Mouse (Mus musculus) spleen, adult 18-20 months (tissue): ENCODE measurements around the gene Nhs.

Experiments
- DNase-seq, 2 experiments: peaks; one replicate each; pipeline ENCODE4 v3.0.0; 2022; ENCODE audit warnings: mixed read lengths in 2 of 2

The Nhs gene

DNA sequence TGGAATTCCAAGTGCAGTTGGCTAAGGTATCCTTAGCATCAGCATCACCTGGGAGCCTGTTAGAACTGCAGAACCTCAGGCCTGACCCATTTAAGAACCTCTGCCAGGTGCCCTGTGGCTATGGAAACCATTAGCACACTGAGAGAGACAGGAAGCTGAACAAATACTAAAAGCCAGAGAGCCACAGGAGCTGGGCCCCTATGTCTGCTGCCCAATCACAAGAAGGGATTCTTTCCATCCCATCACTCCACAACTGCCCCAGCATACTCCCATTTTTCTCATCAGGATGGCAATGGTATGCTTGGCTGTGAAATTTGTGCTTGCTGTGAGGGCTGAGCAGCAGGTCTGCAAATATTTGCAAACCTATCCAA is 232.9 kb downstream of the Nhs start:
- no peak for DNase-seq

DNA sequence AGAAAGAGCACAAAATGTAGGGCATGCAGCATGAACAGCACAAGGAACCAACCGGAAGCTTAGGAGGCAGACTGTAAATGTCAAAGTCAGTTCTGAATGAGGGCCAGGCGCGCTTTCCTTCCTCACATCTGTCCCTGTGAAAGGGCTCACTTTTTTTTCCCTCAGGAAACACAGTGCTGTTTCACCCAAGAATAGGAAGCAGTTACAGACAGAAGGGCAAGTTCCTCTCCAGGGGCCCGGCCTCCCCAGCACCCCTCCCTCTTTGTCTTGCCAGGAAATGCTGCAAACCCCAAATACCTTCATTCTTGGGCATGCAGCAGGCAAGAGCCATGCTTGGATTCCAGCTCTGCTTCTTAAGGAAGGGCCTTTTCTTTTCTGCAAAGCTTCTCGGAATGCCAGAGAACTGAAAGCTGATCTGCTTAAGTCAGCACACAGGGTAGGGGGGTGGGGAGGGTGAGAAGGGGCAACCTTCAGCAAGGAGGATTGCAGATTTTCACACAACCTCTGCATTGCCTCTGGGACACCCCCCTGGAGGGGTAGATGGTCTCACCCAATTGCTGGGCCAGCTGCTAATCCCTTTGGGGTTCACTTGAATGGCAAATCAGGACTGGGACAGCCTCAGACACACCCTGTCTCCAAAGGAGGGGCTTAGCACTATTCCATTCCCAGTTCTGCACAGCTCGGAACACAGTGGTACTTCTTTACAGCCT is 233.4 kb downstream of the Nhs start:
- DNase-seq, result no peak

DNA sequence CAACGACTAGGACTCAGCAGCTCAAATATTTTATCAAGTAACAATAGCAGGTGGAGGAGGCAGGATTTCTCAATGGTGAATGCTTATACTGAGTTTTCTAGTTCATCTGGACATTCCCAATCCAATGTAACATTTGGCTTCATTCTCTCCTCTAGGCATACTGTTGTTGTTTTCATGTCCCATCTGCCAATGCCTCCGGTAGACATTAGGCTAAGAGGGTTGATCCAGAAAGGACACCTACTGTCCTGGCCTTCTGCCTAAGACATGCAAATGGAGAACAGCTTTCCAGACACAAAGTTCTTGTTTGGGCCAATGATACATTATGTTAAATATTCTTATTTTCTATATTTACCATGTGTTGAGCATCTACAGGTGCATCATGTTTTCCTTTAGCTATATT is 236.9 kb downstream of the Nhs start:
- DNase-seq, result no peak

DNA sequence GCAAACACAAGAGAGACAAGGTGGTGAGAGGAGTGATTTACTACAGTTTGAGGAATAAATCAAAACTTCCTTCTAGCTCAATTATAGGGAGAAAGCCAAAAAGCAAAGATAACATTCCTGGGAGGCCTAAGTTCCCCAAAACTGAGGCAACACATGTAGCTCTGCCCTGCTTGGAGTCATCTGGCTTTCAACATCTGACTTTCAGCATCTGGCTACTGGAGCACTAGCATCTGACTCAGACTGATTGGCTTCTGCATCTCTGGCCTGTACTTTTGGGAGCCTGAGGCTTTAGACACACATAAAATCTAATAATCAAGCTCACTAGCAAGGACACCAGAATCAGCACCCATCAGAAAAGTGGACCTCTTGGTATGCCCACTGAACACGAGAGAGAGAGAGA is 237.9 kb downstream of the Nhs start:
- no peak for DNase-seq

DNA sequence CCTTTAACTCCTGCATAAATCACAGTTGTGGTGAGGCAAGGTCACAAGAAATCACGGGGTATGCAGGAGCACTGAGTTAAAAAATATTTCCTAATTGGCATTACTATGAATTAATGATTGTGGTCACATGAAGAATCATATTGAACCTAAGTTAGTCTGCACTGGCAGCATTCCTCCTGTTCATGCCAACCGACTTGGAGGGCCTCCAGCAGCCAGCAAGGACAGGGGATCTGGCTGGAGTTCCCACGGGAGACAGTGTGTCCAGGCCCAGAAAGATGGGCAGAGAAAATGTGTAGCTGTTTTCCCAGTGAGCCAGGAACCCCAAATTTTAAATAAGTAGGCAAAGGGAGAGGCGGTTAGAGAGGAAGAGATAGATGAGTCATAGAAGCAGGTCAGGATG is 249.6 kb downstream of the Nhs start:
- no peak for DNase-seq

DNA sequence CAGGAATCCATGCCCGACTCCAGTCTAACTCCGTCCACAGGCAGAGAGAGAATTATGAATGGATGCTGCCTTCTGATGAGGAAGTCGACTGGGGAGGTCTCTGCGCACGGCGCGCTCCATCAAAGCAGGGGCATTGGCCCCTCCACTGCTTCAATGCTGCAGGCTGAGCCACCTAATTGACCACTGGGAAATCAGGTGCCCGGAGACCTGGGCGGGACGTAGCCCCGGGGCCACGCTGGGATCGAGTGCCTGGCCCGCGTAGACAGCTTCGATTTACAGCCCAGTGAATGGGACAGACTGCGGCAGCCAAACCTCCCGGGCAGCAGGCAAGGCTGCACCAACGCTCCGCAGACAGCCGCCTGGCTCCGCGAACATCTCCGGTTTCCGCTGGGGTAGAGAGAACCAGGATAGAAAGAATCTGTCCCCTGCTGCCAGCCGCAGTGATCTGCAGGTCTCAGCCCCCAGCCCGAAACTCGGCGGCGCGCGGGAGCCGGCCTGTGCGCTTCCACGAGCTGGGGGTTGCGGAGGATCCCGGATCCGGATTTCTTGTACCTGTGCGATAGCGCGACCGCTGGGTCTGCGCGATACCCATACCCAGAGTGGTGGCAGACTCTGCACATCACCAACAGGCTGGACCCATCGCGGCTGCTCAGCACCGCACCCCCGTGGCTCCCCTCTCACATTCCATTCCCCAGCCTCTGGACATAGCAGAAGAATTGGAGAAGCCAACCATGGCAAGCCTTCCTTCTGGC is 250.7 kb downstream of the Nhs start:
- DNase-seq, result no peak

DNA sequence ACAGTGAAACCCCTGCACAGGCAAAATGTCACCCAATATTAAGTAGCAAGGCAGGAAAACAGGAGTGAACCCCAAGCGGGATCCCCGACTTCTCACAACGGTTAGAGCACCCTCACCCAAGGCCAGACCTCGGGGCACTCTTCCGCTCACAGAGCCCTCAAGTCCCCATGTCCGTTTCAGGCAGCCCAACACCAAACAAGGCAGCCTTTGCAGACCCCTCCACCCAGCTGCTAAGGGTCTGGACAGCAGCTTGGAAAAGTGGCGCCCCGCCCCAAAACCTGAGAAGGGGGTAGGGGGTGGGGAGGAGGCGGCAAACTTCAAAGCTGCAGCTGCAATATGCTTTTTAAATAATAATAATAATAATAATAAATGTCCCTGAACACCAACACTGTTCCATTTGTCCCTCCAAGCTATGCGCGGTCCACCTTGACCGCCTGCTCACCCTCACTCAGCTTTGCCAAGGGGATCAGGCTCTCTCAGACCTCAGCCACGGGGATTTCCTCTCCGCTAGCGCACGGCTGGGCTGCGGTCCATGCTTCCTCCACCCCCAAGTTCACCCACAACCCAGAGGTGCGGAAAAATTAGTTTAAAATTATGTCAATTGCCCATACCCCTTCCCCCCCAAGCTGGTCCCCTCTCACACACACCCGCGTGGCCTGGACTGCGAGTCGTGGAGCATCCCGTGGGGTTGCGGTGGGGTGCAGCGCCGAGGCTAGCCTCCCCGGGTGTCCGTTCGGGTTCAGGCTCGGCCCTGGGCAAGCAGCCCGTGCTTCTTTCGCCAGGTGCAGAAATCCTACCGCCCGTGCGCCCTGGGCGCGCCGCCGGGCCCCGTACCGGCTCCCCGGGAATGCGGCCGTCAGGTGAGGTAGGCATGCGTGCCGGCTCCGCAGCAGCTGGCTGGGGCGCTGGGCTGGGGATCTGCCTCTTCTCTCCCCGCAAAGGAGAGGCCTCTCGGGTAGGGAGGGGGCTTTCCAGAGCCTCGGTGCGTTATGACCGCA is 251.6 kb downstream of the Nhs start:
- no peak for DNase-seq

DNA sequence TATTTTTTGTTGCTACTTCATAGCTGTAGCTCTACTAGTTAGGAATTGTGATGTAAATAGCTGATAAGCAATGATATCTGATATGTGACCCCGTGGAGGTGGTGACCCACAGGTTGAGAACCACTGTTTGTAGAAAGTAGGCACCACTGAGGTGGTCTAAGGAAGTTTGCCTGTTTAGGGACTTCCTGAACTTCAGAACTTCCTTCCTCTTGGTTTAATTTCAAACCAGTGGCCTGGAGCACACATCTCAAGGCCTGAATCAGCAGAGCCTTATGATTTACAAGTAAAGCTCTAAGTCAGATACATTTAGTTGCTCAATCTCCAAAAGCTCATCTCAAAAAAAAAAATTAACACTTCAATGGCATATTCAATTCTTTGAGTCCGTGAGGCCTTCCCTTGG is 265.1 kb downstream of the Nhs start:
- DNase-seq, result no peak

DNA sequence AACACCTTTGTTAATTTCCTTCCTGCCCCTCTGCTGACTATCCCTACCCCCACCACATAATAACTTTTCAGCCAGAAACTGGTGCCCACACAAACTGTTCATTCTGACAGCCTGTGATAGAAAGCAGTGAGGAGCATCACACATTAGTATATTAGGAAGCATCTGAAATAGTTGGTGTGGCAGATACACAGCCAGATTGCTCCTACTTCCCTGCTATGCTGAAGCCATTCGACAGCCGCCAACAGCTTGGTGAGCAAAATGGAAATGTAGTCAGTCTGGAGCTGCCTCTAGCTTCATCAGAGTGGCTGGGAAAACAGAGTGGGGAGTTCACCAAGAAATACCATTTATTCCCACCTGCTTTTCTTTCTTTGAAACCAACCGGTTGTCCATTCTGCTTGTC is 275.9 kb downstream of the Nhs start:
- DNase-seq, result no peak

DNA sequence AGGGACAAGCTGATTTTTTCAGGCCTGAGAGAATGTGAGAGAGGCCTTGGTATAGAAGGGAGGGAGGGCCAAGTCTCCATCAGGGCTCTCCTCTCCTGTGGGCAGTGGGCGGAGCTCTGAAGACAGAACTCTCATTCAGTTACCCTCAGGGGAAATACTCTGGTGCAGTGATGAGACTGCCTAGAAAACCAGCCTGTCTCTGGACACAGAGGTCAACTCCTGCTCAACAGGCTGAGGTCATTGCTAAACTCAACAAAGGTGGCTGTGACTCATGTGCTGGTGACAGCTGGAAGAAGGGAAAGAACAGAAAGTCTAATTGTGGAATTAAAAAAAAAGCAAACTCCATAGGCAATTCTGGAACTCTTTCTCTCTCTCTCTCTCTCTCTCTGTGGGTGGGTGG is 282.4 kb downstream of the Nhs start:
- DNase-seq, result no peak

DNA sequence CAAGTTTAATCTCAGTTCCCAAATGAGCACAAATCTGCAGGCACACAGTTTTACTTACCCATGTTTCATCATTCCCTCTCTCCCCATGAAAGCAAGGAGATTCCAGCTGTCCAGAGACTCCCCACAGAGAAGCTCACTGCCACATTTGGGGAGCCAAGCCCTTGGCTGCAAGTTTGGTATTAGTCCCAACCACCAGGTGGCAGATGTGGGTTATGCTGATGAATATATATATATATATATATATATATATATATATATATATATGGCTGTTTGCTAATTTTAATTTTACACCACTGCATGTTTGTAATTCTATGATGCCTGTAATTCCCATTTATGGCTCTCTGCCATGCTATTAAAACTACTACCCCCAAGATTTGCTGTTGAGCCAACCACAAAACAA is 286.0 kb downstream of the Nhs start:
- DNase-seq, result peak in 1 of 2 experiments; percentile 16

DNA sequence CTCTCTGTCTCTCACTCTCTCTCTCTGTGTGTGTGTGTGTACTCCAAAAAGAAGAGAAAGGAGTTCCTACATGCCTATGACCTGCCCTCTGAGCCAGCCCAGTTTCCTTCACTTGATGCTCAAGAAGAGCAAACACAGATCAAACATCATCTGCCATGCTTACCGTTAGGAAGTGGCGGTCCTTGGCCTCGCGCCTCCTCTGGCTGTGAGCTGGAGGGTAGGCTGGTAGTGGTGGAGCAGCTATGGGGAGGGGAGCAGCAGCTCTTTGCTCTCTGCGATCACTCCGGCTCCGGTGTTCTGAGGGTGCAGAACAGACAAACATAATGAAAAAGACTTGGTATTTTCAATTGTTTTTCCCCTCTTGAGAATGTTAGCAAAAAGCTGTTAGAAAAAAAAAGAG is 288.2 kb downstream of the Nhs start:
- no peak for DNase-seq

DNA sequence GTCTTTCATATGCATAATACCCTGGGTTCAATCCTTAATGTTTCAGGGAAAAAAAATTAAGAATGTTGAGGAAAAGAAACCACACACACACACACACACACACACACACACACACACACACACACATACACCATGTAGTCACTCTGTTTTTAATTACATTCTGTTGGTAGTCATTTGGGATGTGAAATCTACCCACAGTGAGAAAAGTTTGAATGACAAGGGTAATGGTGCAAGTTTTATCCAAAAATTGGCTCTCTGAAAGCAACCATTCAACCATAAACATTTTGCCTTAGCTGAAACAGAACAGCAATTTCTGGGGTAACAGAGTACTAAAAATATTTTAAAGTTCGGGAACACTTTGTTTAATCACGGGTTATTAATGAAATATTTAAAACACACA is 303.9 kb downstream of the Nhs start:
- DNase-seq, result no peak

DNA sequence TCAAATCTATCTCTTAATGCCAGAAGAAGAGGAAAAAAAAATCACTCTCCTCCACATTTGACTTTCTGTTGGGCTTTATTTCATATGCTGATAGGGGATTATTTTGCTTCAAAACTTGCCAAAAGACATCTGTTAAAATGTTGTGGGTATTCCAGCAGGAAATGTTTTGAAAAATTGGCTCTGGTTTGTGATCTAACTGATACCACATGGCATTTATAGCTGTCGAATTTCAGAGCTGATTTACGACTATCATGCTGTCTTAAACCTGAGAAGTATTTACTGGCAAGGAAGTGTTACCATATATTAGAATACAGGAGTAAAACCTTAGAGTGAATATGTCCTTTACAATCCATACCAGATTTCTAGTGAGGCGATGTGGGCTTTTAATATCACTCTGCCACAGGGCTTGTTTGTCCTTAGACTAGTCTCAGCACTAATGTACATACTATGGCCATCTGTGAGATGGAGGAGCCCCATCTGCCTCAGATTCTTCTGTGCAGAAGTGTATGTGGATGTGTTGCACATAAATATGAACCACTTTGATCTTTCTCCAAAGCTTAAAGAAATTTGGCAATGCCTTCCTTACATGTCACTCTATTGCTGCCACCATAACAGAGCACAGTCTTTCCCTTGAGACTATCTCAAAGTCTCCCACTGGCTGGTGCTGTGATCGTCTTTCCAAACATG is 305.8 kb downstream of the Nhs start:
- no peak for DNase-seq

DNA sequence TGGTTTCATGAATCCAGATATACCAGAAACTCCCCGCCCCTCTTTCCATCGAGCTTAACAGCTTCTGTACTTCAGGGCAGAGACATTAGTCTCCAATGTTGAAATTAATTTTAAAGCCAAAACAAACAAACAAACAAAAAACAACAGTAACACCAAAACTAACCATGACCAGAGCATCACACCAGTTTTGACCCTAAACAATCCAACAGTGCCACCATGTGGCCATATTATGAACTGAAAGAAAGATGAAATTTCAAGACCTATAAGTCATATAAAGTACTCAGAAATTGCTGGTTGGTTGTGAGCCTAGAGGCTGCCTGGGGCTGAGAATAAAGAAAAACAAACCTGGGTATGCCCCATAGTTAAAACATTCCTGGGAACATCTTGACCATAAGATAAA is 333.3 kb downstream of the Nhs start:
- peak in 1 of 2 experiments; percentile 1 for DNase-seq

DNA sequence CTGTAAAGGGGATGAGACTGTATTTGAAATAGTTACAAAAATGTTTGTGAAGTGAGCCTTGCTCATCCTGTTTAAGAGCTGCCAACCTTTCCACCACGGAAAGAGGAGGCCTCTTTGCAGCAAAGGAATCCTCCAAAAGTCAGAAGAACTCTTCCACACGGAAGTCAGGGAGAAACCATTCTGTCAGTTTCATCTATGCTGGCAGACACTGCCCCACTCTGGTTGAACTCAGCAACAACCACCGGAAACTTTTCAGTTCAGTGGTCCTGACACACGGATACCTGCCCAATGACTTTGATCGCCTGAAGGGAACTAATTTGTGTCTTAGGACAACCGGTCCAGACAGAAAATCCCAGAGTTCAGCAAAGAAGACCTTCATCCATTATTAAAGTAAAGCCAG is 369.3 kb downstream of the Nhs start:
- peak in 1 of 2 experiments; percentile 1 for DNase-seq
